Mouse (Mus musculus) layer of hippocampus, adult 2 months (tissue): ENCODE measurements at regions not wholly inside any gene's neighbourhood (a gene's known extent, or its start where the extent isn't known, plus 50 kb on each side); places are given as distances from the start of the nearest gene placed in this dataset.

Source experiments
- DNase-seq, 2 experiments: peaks; one replicate each; pipeline ENCODE4 v3.0.0; 2022; ENCODE audit warnings: low spot score in 2 of 2
- H3K27ac ChIP-seq: fragments of 200-600 bp; 2 replicates; pipeline ENCODE4 v1.8.1; 2022
- H3K4me3 ChIP-seq: fragments of 200-600 bp; 2 replicates; pipeline ENCODE4 v1.8.1; 2022; ENCODE audit warnings: mild to moderate bottlenecking
- CTCF ChIP-seq: fragments of 200-600 bp; conservative IDR thresholded peaks from 2 replicates; pipeline ENCODE4 v1.8.1; 2022; ENCODE audit warnings: antibody characterized with exemption, mild to moderate bottlenecking, moderate library complexity

DNA sequence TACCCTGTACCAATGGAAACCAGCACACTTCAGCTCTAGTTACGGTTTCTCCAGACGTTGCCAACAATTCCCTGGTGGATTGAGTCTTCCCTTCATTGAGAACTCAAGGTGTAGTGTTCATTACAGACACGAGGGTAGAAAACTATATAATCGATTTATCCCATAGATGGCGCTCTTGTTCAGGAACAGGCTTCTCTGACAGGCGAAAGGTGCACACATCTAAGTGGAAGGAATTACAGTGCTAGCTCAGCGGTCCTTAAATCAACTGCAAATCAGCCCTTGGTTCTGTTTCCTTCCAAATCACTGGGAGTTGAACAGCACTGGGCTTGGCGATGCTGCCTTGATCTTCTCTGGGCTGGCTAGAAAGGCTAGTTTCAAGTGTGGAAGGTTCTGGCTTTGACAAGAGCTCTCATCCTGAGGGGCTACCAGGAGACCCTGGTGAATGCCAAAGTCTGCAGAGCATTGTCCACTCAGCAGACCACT lies 161.1 kb downstream of the March11 start:
- DNase-seq: peak; percentile 61 to 65

GRCm38 (mm10) chr15:26487378-26487777 lies 178.5 kb downstream of the March11 start:
- Histone ChIP-seq H3K4me3 (no peak overlapping the region), H3K27ac (no peak overlapping the region)
- no peak for DNase-seq
- no peak for TF ChIP-seq CTCF

More for the DNA sequence above, 161.1 kb downstream of the March11 start:
- Histone ChIP-seq H3K4me3 (no peak overlapping the region), H3K27ac (no peak overlapping the region)
- peak; percentile 85 for TF ChIP-seq CTCF
